Mouse (Mus musculus): ENCODE results near the gene Pex26.
A peak's percentile ranks its signal among the peaks of the same experiment; 100 is the strongest.

Pex26 gene

DNA sequence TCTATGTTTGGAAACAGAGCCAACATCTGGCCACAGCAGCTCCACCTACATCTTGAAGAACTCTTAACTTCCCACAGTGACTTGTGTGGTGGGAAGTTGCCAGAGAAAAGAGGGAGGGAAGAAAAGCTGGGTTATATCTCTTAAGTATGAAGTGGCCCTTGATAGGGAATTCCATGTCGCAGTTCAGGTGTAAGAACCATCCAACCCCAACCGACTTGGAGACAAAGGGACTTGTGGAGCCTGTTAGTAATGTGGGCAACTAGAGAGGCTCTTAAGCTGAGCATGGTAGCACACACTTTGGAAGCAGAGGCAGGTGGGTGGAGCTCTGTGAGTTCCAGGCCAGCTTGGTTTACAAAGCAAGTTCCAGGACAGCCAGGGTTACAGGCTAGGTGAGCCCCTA lies 26.1 kb downstream of the Pex26 start:
- no peak for DNase-seq (ENCODE audit: low spot score)

- DNase-seq (ENCODE audit: low spot score): peak; percentile 15
Measured at GRCm38 (mm10) chr6:121210149-121210925, 26.9 kb downstream of the Pex26 start, which contains the start of gene Tuba8. TSS of gene Tuba8 (plus strand) at chr6:121210696.

DNA sequence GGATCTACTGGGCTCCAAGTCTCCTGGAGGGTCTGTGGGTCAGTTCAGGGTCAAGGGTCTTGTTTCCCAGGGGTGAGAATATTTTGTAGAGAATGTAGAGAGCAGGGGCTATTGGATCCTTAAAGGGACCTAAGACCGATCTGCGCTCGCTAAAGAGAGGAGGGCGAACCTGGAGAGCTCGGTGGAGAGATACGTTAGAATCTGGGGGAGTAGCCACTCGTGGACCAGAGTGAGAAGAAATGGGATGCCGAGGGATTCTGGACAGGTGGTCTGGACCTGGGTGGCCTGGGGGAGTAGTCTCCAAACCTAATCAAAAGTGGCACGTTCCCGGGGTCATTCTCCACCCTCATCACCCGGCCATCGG lies 27.4 kb downstream of the Pex26 start:
- DNase-seq (ENCODE audit: low spot score): no peak

DNA sequence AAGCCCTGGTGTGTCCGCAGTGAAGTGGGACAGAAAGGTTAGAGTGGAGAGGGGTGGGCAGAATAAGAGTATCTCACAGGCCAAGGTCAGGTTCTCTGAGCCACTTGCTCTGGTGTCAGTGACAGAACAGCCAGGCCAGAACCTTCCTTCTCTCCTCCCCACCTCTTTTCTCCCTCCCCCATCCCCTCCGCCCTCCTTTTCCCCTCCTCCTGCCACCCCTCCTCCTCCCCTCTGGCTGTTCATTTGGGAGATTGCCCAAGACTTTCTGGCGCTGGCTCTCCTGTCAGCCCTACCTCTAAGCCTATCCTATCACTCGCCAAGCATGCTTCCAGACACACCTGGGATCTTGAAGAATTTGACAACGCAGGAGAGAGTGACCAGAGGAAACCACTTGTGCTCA lies 28.3 kb downstream of the Pex26 start:
- DNase-seq (ENCODE audit: low spot score): no peak

GRCm38 (mm10) chr6:121212988-121213387 lies 29.5 kb downstream of the Pex26 start:
- DNase-seq (ENCODE audit: low spot score): no peak

GRCm38 (mm10) chr6:121214221-121214620 lies 30.8 kb downstream of the Pex26 start:
- no peak for DNase-seq (ENCODE audit: low spot score)

GRCm38 (mm10) chr6:121214667-121215330 lies 31.3 kb downstream of the Pex26 start:
- DNase-seq (ENCODE audit: low spot score): no peak

- no peak for DNase-seq (ENCODE audit: low spot score)
Measured at GRCm38 (mm10) chr6:121215336-121215735, 31.9 kb downstream of the Pex26 start.

DNA sequence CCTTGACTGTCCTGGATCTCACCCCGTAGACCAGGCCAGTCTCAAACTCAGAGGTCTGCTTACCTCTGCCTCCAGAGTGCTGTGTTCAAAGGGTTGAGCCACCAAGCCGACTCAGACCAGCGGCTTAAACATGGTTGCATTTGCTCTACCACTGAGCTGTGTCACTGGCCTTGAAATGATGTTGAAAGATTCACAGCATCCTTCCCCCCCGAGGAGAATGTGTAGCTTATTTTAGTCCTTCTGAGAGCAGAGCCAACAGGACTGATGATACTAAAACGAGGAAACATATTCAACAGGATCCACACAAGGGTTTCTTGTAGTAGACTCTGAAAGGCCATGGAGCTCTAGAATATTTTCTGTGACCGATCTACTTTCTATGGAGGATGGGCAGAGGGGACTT lies 32.4 kb downstream of the Pex26 start:
- no peak for DNase-seq (ENCODE audit: low spot score)

DNA sequence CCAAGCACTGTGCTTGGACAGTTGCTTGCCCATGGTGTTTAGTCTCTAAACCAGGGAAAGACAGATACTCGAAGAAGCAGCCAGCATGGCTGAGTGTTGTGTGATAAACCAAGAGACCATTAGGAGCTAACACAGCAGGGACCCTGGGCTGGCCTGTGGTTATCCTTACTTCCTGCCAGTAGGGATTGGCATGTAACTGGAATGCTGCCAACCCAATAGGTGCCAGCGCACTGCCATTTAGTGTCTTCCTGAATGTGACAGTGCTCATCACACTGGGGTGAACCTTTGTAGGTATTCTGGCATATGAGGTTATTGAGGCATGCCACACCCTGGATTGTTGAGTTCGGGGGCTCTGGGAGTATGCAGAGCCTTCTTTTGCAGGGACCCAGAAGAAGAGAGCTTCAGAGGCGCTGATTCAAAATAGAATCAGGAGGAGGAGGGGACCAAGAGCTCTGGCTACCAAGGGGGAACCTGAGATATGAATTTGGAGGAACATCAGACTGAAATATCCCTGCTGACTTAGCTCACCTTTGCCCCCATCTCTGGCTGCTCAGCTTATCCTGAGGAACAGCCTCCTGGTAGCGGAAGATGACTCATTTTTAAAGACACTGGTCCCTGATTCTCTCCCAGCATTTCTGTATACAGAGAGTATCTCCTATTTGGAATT lies 33.3 kb downstream of the Pex26 start:
- no peak for DNase-seq (ENCODE audit: low spot score)

DNA sequence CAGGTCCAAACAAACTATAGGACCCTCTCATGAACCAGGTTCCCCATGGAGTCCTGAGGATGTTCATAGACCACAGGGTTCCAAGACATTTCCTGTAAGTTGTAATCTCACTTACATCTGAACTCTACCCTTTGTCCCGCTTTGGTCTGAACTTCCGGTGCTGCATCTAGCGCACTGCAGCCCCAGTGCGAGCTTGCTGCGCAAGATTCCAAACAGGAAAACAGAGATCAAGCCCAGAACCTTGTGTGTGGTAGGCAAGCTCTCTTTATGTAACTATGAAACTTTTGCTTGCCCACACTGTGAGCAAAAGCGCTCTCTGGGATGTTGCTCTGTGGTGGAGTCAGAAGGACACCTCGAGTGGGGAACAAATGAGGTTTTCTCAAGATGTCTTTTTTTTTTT lies 34.5 kb downstream of the Pex26 start:
- DNase-seq (ENCODE audit: low spot score): no peak

DNA sequence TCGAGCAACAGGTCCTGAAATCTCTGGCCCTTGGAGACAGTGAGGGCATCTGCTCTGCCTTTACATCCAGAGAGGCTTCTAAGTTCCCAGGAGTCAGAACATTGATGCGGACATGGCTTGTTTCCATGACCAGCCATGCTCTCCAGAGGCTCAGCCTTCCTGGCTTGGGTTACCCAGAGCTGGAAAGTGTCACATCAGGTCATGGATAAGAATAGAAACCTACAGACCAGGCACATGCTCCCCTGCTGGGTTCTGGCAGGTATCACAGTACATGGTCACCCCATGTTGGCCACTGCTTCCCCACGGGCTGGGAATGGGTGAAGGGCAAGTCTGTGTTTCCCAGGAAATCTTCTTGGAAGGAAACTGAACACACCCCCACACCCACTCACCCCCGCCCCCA lies 35.9 kb downstream of the Pex26 start:
- DNase-seq (ENCODE audit: low spot score): no peak

DNA sequence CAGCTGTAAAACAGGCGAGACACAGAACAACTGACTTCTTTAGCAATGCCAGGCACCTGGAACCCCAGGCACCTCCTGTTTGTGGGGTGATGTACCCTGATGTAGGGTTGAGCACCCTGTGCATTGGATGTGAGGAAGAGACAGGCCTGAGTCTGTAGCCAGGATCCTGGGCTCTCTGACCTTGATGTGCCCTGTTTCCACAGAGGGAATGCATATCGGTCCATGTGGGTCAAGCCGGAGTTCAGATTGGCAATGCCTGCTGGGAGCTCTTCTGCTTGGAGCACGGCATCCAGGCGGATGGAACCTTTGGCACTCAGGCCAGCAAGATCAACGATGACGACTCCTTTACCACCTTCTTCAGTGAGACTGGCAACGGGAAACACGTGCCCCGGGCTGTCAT lies 36.7 kb downstream of the Pex26 start:
- no peak for DNase-seq (ENCODE audit: low spot score)

GRCm38 (mm10) chr6:121221876-121222597 lies 38.6 kb downstream of the Pex26 start:
- DNase-seq (ENCODE audit: low spot score): no peak

- no peak for DNase-seq (ENCODE audit: low spot score)
Measured at GRCm38 (mm10) chr6:121223001-121223400, 39.5 kb downstream of the Pex26 start.

GRCm38 (mm10) chr6:121224067-121224466 lies 40.6 kb downstream of the Pex26 start:
- no peak for DNase-seq (ENCODE audit: low spot score)

GRCm38 (mm10) chr6:121224993-121225392 lies 41.5 kb downstream of the Pex26 start:
- DNase-seq (ENCODE audit: low spot score): no peak

- DNase-seq (ENCODE audit: low spot score): no peak
Measured at GRCm38 (mm10) chr6:121226043-121226442, 42.6 kb downstream of the Pex26 start.

- DNase-seq (ENCODE audit: low spot score): no peak
Measured at GRCm38 (mm10) chr6:121226744-121227143, 43.3 kb downstream of the Pex26 start.

GRCm38 (mm10) chr6:121228421-121228820 lies 45.0 kb downstream of the Pex26 start:
- no peak for DNase-seq (ENCODE audit: low spot score)

GRCm38 (mm10) chr6:121232652-121233051 lies 49.2 kb downstream of the Pex26 start:
- no peak for DNase-seq (ENCODE audit: low spot score)

DNA sequence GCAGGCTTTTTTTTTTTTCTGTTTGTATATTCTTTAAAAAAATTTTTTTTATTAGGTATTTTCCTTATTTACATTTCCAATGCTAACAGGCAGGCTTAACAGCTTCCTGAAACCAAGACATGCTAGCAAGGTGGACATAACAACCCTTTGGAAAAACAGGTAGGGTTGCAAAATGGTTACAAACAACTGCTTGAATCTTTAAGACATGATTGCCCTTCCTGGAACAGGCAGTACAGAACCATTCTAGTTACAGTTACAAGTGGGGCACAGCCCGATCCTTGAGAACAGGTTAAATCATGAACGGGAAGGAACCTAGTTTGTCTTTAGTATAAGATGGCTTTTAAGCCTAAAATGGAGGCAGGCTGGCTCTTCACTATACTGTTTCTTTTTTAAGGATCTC lies 52.9 kb downstream of the Pex26 start:
- DNase-seq (ENCODE audit: low spot score): no peak

- no peak for DNase-seq (ENCODE audit: low spot score)
Measured at GRCm38 (mm10) chr6:121238209-121238608, 54.7 kb downstream of the Pex26 start.
